Mouse (Mus musculus) embryonic fibroblast, embryonic 13.5 days (primary cell): ENCODE measurements at regions not wholly inside any gene's neighbourhood (a gene's known extent, or its start where the extent isn't known, plus 50 kb on each side); places are given as distances from the start of the nearest gene placed in this dataset.

ENCODE experiments used
- CTCF ChIP-seq: IDR thresholded peaks from 2 replicates; pipeline ENCODE4 v1.5.1; 2011; ENCODE audit warnings: mild to moderate bottlenecking, control low read depth, low read length, moderate library complexity, borderline replicate concordance; ENCODE audit not compliant: insufficient read depth
- POLR2A ChIP-seq: IDR thresholded peaks from 2 replicates; pipeline ENCODE4 v1.6.1; 2011; ENCODE audit warnings: low read depth, mild to moderate bottlenecking, control low read depth, low read length, moderate library complexity

- TF ChIP-seq POLR2A (no peak), CTCF (no peak)
These were observed 179.2 kb downstream of the Clic5 start for GRCm38 (mm10) chr17:44367561-44367960.
